In the genomic region with DNA sequence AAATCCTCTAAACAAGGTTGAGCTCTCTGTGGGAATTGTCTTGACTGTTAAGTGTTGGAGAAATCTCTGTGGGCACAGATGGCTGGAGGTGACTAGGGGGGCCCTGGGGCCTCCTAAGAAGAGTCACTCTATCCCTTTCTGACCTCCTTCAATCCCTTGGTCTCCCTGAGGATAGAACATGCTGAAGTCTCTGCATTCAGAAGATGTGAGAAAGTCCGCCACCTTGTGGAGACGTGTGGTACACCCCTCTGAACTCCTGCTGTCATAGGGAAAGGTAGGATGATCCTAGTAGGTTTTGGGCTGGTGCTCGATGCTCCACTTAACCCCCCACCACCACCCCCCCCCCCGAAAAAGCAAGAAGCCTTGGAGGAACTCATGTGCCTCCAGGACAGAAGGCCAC, we compare ENCODE assay signal across 9 mouse cellular contexts. TPM values are rescaled to one million over a fixed set of nuclear protein-coding genes. Genes with fewer than 3 reads are reported as not detected.
DNase-seq lines count a peak whose midpoint lies in the region; ATAC-seq and TF ChIP-seq lines count a peak whose summit lies in the region.
"Had no signal": no experiment of that assay in that cellular context is flagged by ENCODE, and none has a peak within 500 bp of the region (broad histone marks: within the 10 kb centered on the region; RNA-seq: fewer than 3 reads in every experiment).

No protein-coding gene starts in this region.

- no peak for TF ChIP-seq POLR2A in testis, adult 2 months (IDR thresholded peaks at IDR 0.05; ENCODE audit: control insufficient read depth, low read depth, low read length)

- WGBS in kidney, embryonic 15.5 days, result 3% methylated on average over 4 of the region's 4 CpGs
- 3% methylated on average over 4 of the region's 4 CpGs for WGBS in embryonic facial prominence, embryonic 10.5 days
- 6% methylated on average over 4 of the region's 4 CpGs for WGBS in midbrain, embryonic 11.5 days

- H3K9ac ChIP-seq in kidney, embryonic 15.5 days, result no peak overlapping the region
- no peak overlapping the region for H3K9ac ChIP-seq in midbrain, embryonic 11.5 days (ENCODE audit: low read length)
- H3K9ac ChIP-seq: neural tube, embryonic 13.5 days had no signal

- no peak overlapping the region for H3K4me3 ChIP-seq in kidney, embryonic 15.5 days (replicated peaks)
- no peak overlapping the region for H3K4me3 ChIP-seq in embryonic facial prominence, embryonic 10.5 days
- H3K4me3 ChIP-seq in midbrain, embryonic 11.5 days (ENCODE audit: low read depth, low read length), result no peak overlapping the region
- H3K4me3 ChIP-seq in testis, adult 2 months (ENCODE audit: control insufficient read depth, low read depth, low read length), result no peak overlapping the region
- H3K4me3 ChIP-seq: neural tube, embryonic 13.5 days had no signal

- H3K4me1 ChIP-seq in kidney, embryonic 15.5 days, result peaks cover 2% of the 10 kb centered on the region
- H3K4me1 ChIP-seq in embryonic facial prominence, embryonic 10.5 days, result peaks cover 3% of the 10 kb centered on the region
- H3K4me1 ChIP-seq in midbrain, embryonic 11.5 days (ENCODE audit: control insufficient read depth, insufficient read depth, low read length), result no peaks in the 10 kb centered on the region
- H3K4me1 ChIP-seq in testis, adult 2 months (ENCODE audit: control insufficient read depth, insufficient read depth, low read length), result peaks cover 6% of the 10 kb centered on the region

- no peak overlapping the region for H3K4me2 ChIP-seq in kidney, embryonic 15.5 days
- no peak overlapping the region for H3K4me2 ChIP-seq in midbrain, embryonic 11.5 days
- H3K4me2 ChIP-seq: neural tube, embryonic 13.5 days had no signal

- peak; percentile 78 for DNase-seq in kidney, adult 18-20 months
- DNase-seq in adrenal gland, postnatal 36 days, result peak; percentile 68 to 80
- DNase-seq in embryonic facial prominence, embryonic 10.5 days (ENCODE audit: low spot score), result peak; percentile 74
- DNase-seq in heart, postnatal 4 days, result peak; percentile 82
- DNase-seq in left cerebral cortex, adult 18-20 months (ENCODE audit: low spot score in 2 of 2), result peak; percentile 79 to 88
- DNase-seq in midbrain, embryonic 11.5 days (ENCODE audit: low spot score, missing footprints), result peak; percentile 97

- peaks cover 16% of the 10 kb centered on the region; the same call in 1 of the 2 replicates for H3K36me3 ChIP-seq in kidney, embryonic 15.5 days
- peaks cover 20% of the 10 kb centered on the region for H3K36me3 ChIP-seq in embryonic facial prominence, embryonic 10.5 days (replicated peaks)
- H3K36me3 ChIP-seq in midbrain, embryonic 11.5 days (ENCODE audit: control insufficient read depth, insufficient read depth, low read length), result no peaks in the 10 kb centered on the region
- H3K36me3 ChIP-seq in testis, adult 2 months (ENCODE audit: control insufficient read depth, insufficient read depth, low read length), result no peaks in the 10 kb centered on the region
- H3K36me3 ChIP-seq: neural tube, embryonic 13.5 days had no signal

- H3K27me3 ChIP-seq in kidney, embryonic 15.5 days, result peaks cover 14% of the 10 kb centered on the region
- H3K27me3 ChIP-seq in embryonic facial prominence, embryonic 10.5 days (replicated peaks; ENCODE audit: low read depth, poor library complexity, severe bottlenecking), result peaks cover 15% of the 10 kb centered on the region
- H3K27me3 ChIP-seq in midbrain, embryonic 11.5 days (ENCODE audit: control insufficient read depth, insufficient read depth, low read length), result peaks cover 5% of the 10 kb centered on the region
- H3K27me3 ChIP-seq in testis, adult 2 months (ENCODE audit: control insufficient read depth, insufficient read depth, low read length), result no peaks in the 10 kb centered on the region

- TF ChIP-seq CTCF in testis, adult 2 months (IDR thresholded peaks at IDR 0.05; ENCODE audit: control insufficient read depth, insufficient read depth, insufficient replicate concordance, low read depth, low read length), result peak; percentile 33; the same call in 1 of the 2 replicates

- H3K27ac ChIP-seq in kidney, embryonic 15.5 days, result no peak overlapping the region
- H3K27ac ChIP-seq in embryonic facial prominence, embryonic 10.5 days (replicated peaks), result no peak overlapping the region
- no peak overlapping the region for H3K27ac ChIP-seq in midbrain, embryonic 11.5 days (ENCODE audit: low read depth, low read length)
- no peak overlapping the region for H3K27ac ChIP-seq in testis, adult 2 months (ENCODE audit: control insufficient read depth, insufficient read depth, low read depth, low read length)
- H3K27ac ChIP-seq: neural tube, embryonic 13.5 days had no signal

- no peak for ATAC-seq in kidney, embryonic 15.5 days (replicated peaks; ENCODE audit: low FRiP score)
- ATAC-seq in midbrain, embryonic 11.5 days (ENCODE audit: low FRiP score), result 0 out of 2 replicates have a peak, but pooled peaks have one; percentile 9

- H3K9me3 ChIP-seq in kidney, embryonic 15.5 days (replicated peaks), result no peaks in the 10 kb centered on the region
- no peaks in the 10 kb centered on the region for H3K9me3 ChIP-seq in embryonic facial prominence, embryonic 10.5 days
- H3K9me3 ChIP-seq in midbrain, embryonic 11.5 days (ENCODE audit: control insufficient read depth, low read length), result no peaks in the 10 kb centered on the region
- H3K9me3 ChIP-seq: neural tube, embryonic 13.5 days had no signal

RNA-seq across cellular contexts. Expression of a gene that starts 5.9 kb away (rescaled TPM):
- 64.0 and 66.6 TPM in 2 replicates for polyA plus RNA-seq in kidney, embryonic 15.5 days (2015; fragmentation: Nextera tagmentation; extraction: Ambion mirVana)
- 10 to 100 TPM; 57.5 to 85.7 TPM for total RNA-seq in adrenal gland, postnatal 36 days (2021)
- 53.8 and 58.1 TPM in 2 replicates for polyA plus RNA-seq in embryonic facial prominence, embryonic 10.5 days (2016; fragmentation: Nextera tagmentation; extraction: Ambion mirVana)
- total RNA-seq in heart, postnatal 4 days (2021), result 10 to 100 TPM; 54.4 to 56.7 TPM
- 10 to 100 TPM; 48.4 to 51.5 TPM for total RNA-seq in left cerebral cortex, adult 18-20 months (2021)
- 41.1 and 45.5 TPM in 2 replicates for polyA plus RNA-seq in midbrain, embryonic 11.5 days (2014; fragmentation: Nextera tagmentation; extraction: Ambion mirVana)
- polyA plus RNA-seq in testis, adult 2 months (2012; rRNA removed), result 1.8 and 2.3 TPM in 2 replicates

RNA-seq across cellular contexts. Expression of a gene that starts 55.6 kb away (rescaled TPM):
- polyA plus RNA-seq in kidney, embryonic 15.5 days (2015; fragmentation: Nextera tagmentation; extraction: Ambion mirVana), result 12.1 and 12.9 TPM in 2 replicates
- total RNA-seq in adrenal gland, postnatal 36 days (2021), result not detected
- 2.6 and 2.9 TPM in 2 replicates for polyA plus RNA-seq in embryonic facial prominence, embryonic 10.5 days (2016; fragmentation: Nextera tagmentation; extraction: Ambion mirVana)
- not detected for total RNA-seq in heart, postnatal 4 days (2021)
- total RNA-seq in left cerebral cortex, adult 18-20 months (2021), result 10 to 100 TPM; 32.5 to 42.6 TPM
- polyA plus RNA-seq in midbrain, embryonic 11.5 days (2014; fragmentation: Nextera tagmentation; extraction: Ambion mirVana), result 2.7 and 3.6 TPM in 2 replicates
- 0.10 and 0.11 TPM in 2 replicates for polyA plus RNA-seq in testis, adult 2 months (2012; rRNA removed)
- polyA plus RNA-seq: neural tube, embryonic 13.5 days had no signal

Comparison
In these comparisons a context has a peak if more than half of its experiments do, and no peak if none do; other contexts are left out.
1. RNA of a gene that starts 5.9 kb away (polyA plus RNA-seq): 64.0 to 66.6 TPM in kidney, embryonic 15.5 days, 53.8 to 58.1 TPM in embryonic facial prominence, embryonic 10.5 days and 41.1 to 45.5 TPM in midbrain, embryonic 11.5 days; 1.8 to 2.3 TPM in testis, adult 2 months; every median in the first group is over 10 times any median in the second.
2. Peak in every context shown above with its lines, with median percentiles within 50 percentile points of each other: DNase-seq.